Mouse (Mus musculus): ENCODE measurements around the gene Fam13a. TPM values are rescaled to one million over a fixed set of nuclear protein-coding genes. Genes with fewer than 3 reads are reported as not detected.

Fam13a gene
- polyA plus RNA-seq, 1 experiment from 2014 or later: 3.8 TPM

GRCm38 (mm10) chr6:58899076-58899475 is 125.3 kb downstream of the Fam13a start:
- no peak for ATAC-seq (ENCODE audit: low FRiP score)
- Histone ChIP-seq H3K4me3 (ENCODE audit: low read depth, low read length) (no peak overlapping the region), H3K9me3 (ENCODE audit: control insufficient read depth, low read length) (no peaks in the 10 kb centered on the region), H3K9ac (ENCODE audit: low read length) (no peak overlapping the region), H3K36me3 (ENCODE audit: control insufficient read depth, insufficient read depth, low read length) (no peaks in the 10 kb centered on the region), H3K27ac (ENCODE audit: low read depth, low read length) (no peak overlapping the region), H3K4me1 (ENCODE audit: control insufficient read depth, insufficient read depth, low read length) (no peaks in the 10 kb centered on the region), H3K4me2 (no peak overlapping the region), H3K27me3 (ENCODE audit: control insufficient read depth, insufficient read depth, low read length) (no peaks in the 10 kb centered on the region)
- WGBS: 92% methylated on average over 3 of the region's 3 CpGs
- no peak for DNase-seq (ENCODE audit: low spot score, missing footprints)

DNA sequence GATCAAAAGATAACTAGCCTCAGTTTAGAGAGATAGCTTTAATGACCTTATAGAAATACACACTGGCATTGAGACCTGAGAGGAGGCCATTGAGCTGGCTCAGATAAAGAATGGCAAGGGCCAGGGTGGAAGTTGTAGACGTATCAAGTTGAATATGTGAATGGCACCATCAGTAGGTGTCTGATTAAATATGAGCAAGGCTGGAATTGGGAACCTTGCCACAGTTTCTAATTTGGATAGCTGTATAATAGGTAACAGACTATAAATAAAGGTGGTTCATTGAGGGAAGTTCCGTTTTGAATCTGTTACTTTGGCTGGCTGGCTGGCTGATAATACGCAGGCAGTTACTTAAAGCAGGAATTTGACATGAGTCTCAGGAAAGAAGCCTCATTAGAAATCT is 127.7 kb downstream of the Fam13a start:
- WGBS: 88% methylated on average over 3 of the region's 3 CpGs
- ATAC-seq (ENCODE audit: low FRiP score) (no peak), DNase-seq (ENCODE audit: low spot score, missing footprints) (no peak)
- H3K9me3 ChIP-seq (ENCODE audit: control insufficient read depth, low read length): no peaks in the 10 kb centered on the region
- H3K4me3 ChIP-seq (ENCODE audit: low read depth, low read length): no peak overlapping the region
- no peaks in the 10 kb centered on the region for H3K36me3 ChIP-seq (ENCODE audit: control insufficient read depth, insufficient read depth, low read length)
- no peak overlapping the region for H3K27ac ChIP-seq (ENCODE audit: low read depth, low read length)
- no peaks in the 10 kb centered on the region for H3K4me1 ChIP-seq (ENCODE audit: control insufficient read depth, insufficient read depth, low read length)
- no peaks in the 10 kb centered on the region for H3K27me3 ChIP-seq (ENCODE audit: control insufficient read depth, insufficient read depth, low read length)
- H3K4me2 ChIP-seq: no peak overlapping the region
- H3K9ac ChIP-seq (ENCODE audit: low read length): no peak overlapping the region

DNA sequence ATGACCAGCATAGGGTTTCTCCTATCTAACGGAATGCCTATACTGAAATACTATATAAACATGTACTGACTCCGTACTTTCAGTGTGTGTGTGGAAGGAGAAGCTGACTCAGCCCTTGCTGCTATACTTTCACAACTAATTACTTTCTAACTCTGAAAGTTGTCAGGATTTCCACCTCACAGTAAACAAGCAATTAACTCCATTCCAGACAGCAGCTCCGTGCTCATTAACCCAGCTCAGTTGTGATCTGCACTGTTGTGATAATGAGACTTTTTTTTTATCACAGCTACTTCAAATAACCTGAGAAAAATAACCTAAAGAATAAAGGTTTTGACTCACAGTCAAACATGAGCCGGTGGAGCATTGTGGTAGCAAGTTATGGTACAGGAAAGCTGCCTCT is 129.4 kb downstream of the Fam13a start:
- DNase-seq (ENCODE audit: low spot score, missing footprints) (no peak), ATAC-seq (ENCODE audit: low FRiP score) (no peak)
- WGBS: 92% methylated on average over 4 of the region's 4 CpGs

GRCm38 (mm10) chr6:58893307-58893706 is 131.0 kb downstream of the Fam13a start:
- H3K9ac ChIP-seq (ENCODE audit: low read length): no peak overlapping the region
- no peaks in the 10 kb centered on the region for H3K4me1 ChIP-seq (ENCODE audit: control insufficient read depth, insufficient read depth, low read length)
- no peaks in the 10 kb centered on the region for H3K9me3 ChIP-seq (ENCODE audit: control insufficient read depth, low read length)
- 87% methylated on average over 6 of the region's 6 CpGs for WGBS
- DNase-seq (ENCODE audit: low spot score, missing footprints) (no peak), ATAC-seq (ENCODE audit: low FRiP score) (no peak)
- no peaks in the 10 kb centered on the region for H3K27me3 ChIP-seq (ENCODE audit: control insufficient read depth, insufficient read depth, low read length)
- no peaks in the 10 kb centered on the region for H3K36me3 ChIP-seq (ENCODE audit: control insufficient read depth, insufficient read depth, low read length)
- H3K4me2 ChIP-seq: no peak overlapping the region
- H3K27ac ChIP-seq (ENCODE audit: low read depth, low read length): no peak overlapping the region
- no peak overlapping the region for H3K4me3 ChIP-seq (ENCODE audit: low read depth, low read length)

More for the DNA sequence above, 129.4 kb downstream of the Fam13a start:
- H3K36me3 ChIP-seq (ENCODE audit: control insufficient read depth, insufficient read depth, low read length): no peaks in the 10 kb centered on the region
- H3K4me3 ChIP-seq (ENCODE audit: low read depth, low read length): no peak overlapping the region
- H3K27ac ChIP-seq (ENCODE audit: low read depth, low read length): no peak overlapping the region
- H3K27me3 ChIP-seq (ENCODE audit: control insufficient read depth, insufficient read depth, low read length): no peaks in the 10 kb centered on the region
- no peaks in the 10 kb centered on the region for H3K4me1 ChIP-seq (ENCODE audit: control insufficient read depth, insufficient read depth, low read length)
- no peak overlapping the region for H3K9ac ChIP-seq (ENCODE audit: low read length)
- H3K4me2 ChIP-seq: no peak overlapping the region
- no peaks in the 10 kb centered on the region for H3K9me3 ChIP-seq (ENCODE audit: control insufficient read depth, low read length)

DNA sequence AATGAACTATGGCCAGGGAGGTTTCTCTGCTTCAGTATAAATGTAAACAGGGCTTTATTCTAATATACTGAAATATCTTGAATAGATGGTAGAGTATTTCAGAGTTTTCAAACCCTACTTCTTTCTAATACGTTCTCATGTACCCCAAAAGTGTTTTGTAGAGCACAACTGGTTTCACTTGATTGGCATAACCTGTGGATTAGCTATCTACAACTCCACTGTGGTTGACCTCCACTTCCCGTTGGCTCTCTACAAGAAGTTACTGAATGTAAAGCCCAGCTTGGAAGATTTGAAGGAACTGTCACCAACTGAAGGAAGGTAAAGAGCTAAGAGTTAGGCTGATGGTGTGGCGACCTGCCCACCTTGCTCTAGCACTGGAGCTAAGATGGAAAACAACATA is 134.4 kb downstream of the Fam13a start:
- Histone ChIP-seq H3K9ac (ENCODE audit: low read length) (no peak overlapping the region), H3K27ac (ENCODE audit: low read depth, low read length) (no peak overlapping the region), H3K4me3 (ENCODE audit: low read depth, low read length) (no peak overlapping the region), H3K36me3 (ENCODE audit: control insufficient read depth, insufficient read depth, low read length) (no peaks in the 10 kb centered on the region), H3K27me3 (ENCODE audit: control insufficient read depth, insufficient read depth, low read length) (no peaks in the 10 kb centered on the region), H3K4me2 (no peak overlapping the region), H3K4me1 (ENCODE audit: control insufficient read depth, insufficient read depth, low read length) (no peaks in the 10 kb centered on the region), H3K9me3 (ENCODE audit: control insufficient read depth, low read length) (no peaks in the 10 kb centered on the region)
- DNase-seq (ENCODE audit: low spot score, missing footprints) (no peak), ATAC-seq (ENCODE audit: low FRiP score) (no peak)
- WGBS: 88% methylated on average over 3 of the region's 3 CpGs

DNA sequence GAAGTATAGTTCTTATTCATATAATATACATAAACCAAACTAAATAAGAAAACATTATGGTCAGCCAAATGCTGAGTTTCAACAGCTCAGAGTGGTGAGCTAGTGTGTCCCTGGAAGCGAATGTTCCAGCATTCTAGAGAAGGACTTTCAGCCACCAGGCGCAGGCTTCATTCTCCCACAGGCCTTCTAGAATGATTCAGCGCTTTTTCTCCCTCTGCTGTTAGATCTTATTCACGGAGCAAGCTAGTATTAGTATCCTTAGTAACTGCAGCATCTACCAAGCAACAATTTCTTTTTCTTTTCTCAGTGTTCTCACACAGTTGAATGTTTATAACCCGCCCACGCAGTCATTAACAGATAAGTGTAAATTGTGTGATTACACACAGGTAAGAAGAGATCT is 142.1 kb downstream of the Fam13a start:
- 83% methylated on average over 6 of the region's 6 CpGs for WGBS
- Histone ChIP-seq H3K27me3 (ENCODE audit: control insufficient read depth, insufficient read depth, low read length) (no peaks in the 10 kb centered on the region), H3K4me1 (ENCODE audit: control insufficient read depth, insufficient read depth, low read length) (no peaks in the 10 kb centered on the region), H3K36me3 (ENCODE audit: control insufficient read depth, insufficient read depth, low read length) (no peaks in the 10 kb centered on the region), H3K9ac (ENCODE audit: low read length) (no peak overlapping the region), H3K9me3 (ENCODE audit: control insufficient read depth, low read length) (no peaks in the 10 kb centered on the region), H3K4me2 (no peak overlapping the region), H3K4me3 (ENCODE audit: low read depth, low read length) (no peak overlapping the region), H3K27ac (ENCODE audit: low read depth, low read length) (no peak overlapping the region)
- ATAC-seq (ENCODE audit: low FRiP score) (no peak), DNase-seq (ENCODE audit: low spot score, missing footprints) (no peak)

Other genes with a start within 250 kb of the Fam13a start
- 7.7 and 8.7 TPM in 2 replicates for gene Herc3, start 193.1 kb downstream of the Fam13a start, polyA plus RNA-seq (2014; fragmentation: Nextera tagmentation; extraction: Ambion mirVana)
- 41.7 and 42.5 TPM in 2 replicates for gene Nap1l5, start 117.5 kb downstream of the Fam13a start, polyA plus RNA-seq (2014; fragmentation: Nextera tagmentation; extraction: Ambion mirVana)
- 11.9 and 14.2 TPM in 2 replicates for gene Tigd2, start 184.3 kb upstream of the Fam13a start, polyA plus RNA-seq (2014; fragmentation: Nextera tagmentation; extraction: Ambion mirVana)